Mouse (Mus musculus) limb, embryonic 14.5 days (tissue): Measurements from ENCODE around the gene Map7d1. TPM values are rescaled to one million over a fixed set of nuclear protein-coding genes. Genes with fewer than 3 reads are reported as not detected.
A peak's percentile ranks its signal among the peaks of the same experiment; 100 is the strongest.

ENCODE experiments used
- ATAC-seq: fragments of 200-750 bp; cut with Nextera tagmentation; 2 replicates; pipeline ENCODE4 v1.8.0; 2017; ENCODE audit warnings: low read depth, moderate number of reproducible peaks, moderate TSS enrichment; ENCODE audit not compliant: low FRiP score
- DNase-seq: peaks from one replicate; pipeline ENCODE4 v3.0.0-alpha.2; 2015; ENCODE audit warnings: low spot score
- H3K27ac ChIP-seq: fragments of 300-500 bp; sonication (generic); replicated peaks from 2 replicates; pipeline ENCODE4 v1.5.1; 2014; ENCODE audit warnings: low read depth, mild to moderate bottlenecking, low read length, moderate library complexity, mixed read lengths
- H3K27me3 ChIP-seq: fragments of 300-500 bp; sonication (generic); 2 replicates; pipeline ENCODE4 v1.6.1; 2014; ENCODE audit warnings: low read length, mixed read lengths; ENCODE audit not compliant: control insufficient read depth, insufficient read depth
- H3K36me3 ChIP-seq: fragments of 300-500 bp; sonication (generic); 2 replicates; pipeline ENCODE4 v1.6.1; 2014; ENCODE audit warnings: mild to moderate bottlenecking, low read length, moderate library complexity, mixed read lengths; ENCODE audit not compliant: control insufficient read depth, insufficient read depth
- H3K4me1 ChIP-seq: fragments of 300-500 bp; sonication (generic); 2 replicates; pipeline ENCODE4 v1.6.1; 2014; ENCODE audit warnings: antibody characterized with exemption, low read length, mixed read lengths; ENCODE audit not compliant: control insufficient read depth, insufficient read depth
- H3K4me2 ChIP-seq: fragments of 300-500 bp; sonication (generic); replicated peaks from 2 replicates; pipeline ENCODE4 v1.6.1; 2014; ENCODE audit warnings: low read depth, mild to moderate bottlenecking, low read length, moderate library complexity; ENCODE audit not compliant: severe bottlenecking
- H3K4me3 ChIP-seq: fragments of 300-500 bp; sonication (generic); replicated peaks from 2 replicates; pipeline ENCODE4 v1.5.1; 2014; ENCODE audit warnings: low read length
- H3K9ac ChIP-seq: fragments of 300-500 bp; sonication (generic); 2 replicates; pipeline ENCODE4 v1.6.1; 2014; ENCODE audit warnings: mild to moderate bottlenecking, low read depth, low read length, moderate library complexity; ENCODE audit not compliant: severe bottlenecking
- H3K9me3 ChIP-seq: fragments of 300-500 bp; sonication (generic); 2 replicates; pipeline ENCODE4 v1.6.1; 2016; ENCODE audit warnings: low read length; ENCODE audit not compliant: control insufficient read depth
- POLR2A ChIP-seq: fragments of 200-500 bp; IDR thresholded peaks from 2 replicates; pipeline ENCODE4 v1.8.0; 2012; ENCODE audit warnings: inconsistent platforms, mild to moderate bottlenecking, moderate library complexity, borderline replicate concordance; ENCODE audit not compliant: insufficient read depth, insufficient read length; ENCODE audit errors: extremely low read depth
- WGBS: fragments of 180-500 bp; shearing (Covaris S2); extraction: QIAGEN DNeasy Blood & Tissue Kit; methylation state at CpG from one replicate; pipeline ENCODE4 v1.1.7; 2014; 5-methylcytosine and 5-hydroxymethylcytosine counted together
- polyA plus RNA-seq, 2 experiments: library from polyadenylated mRNA; depleted of rRNA in 1 of 2; stranded (reverse) in 1 of 2; unstranded in 1 of 2; fragments of >200 nt; fragmentation: Nextera tagmentation in 1 of 2; extraction: Ambion mirVana in 1 of 2; gene quantifications; 2 replicates each; pipeline versions ENCODE4 v1.2.1 to v1.2.3; 2012 to 2014

The Map7d1 gene
- polyA plus RNA-seq, 2 experiments: 58.3 to 113 TPM

- TF ChIP-seq POLR2A: no peak; the same call in 1 of the 2 replicates
- peak overlapping the region; percentile 60 for H3K4me2 ChIP-seq
- peak overlapping the region; percentile 99 for H3K27ac ChIP-seq
- no peaks in the 10 kb centered on the region for H3K27me3 ChIP-seq
- peak; percentile 15 for DNase-seq
- H3K4me1 ChIP-seq: peaks cover 37% of the 10 kb centered on the region
- no peaks in the 10 kb centered on the region for H3K9me3 ChIP-seq
- H3K4me3 ChIP-seq: peak overlapping the region; percentile 77
- ATAC-seq: no peak
- H3K9ac ChIP-seq: peak overlapping the region; percentile 96
- peaks cover 12% of the 10 kb centered on the region; the same call in 1 of the 2 replicates for H3K36me3 ChIP-seq
- WGBS: under 1% methylated on average over 28 of the region's 28 CpGs
Observed at GRCm38 (mm10) chr4:126201514-126202302, 54.4 kb downstream of the Map7d1 start.

GRCm38 (mm10) chr4:126200656-126201055 is 55.5 kb downstream of the Map7d1 start:
- Histone ChIP-seq H3K4me3 (peak overlapping the region; percentile 77), H3K27ac (no peak overlapping the region), H3K36me3 (peaks cover 16% of the 10 kb centered on the region; the same call in 1 of the 2 replicates), H3K4me1 (peaks cover 37% of the 10 kb centered on the region), H3K9me3 (no peaks in the 10 kb centered on the region), H3K4me2 (peak overlapping the region; percentile 60), H3K9ac (peak overlapping the region; percentile 96), H3K27me3 (no peaks in the 10 kb centered on the region)
- 55% methylated on average over 2 of the region's 2 CpGs for WGBS
- no peak for TF ChIP-seq POLR2A
- DNase-seq (no peak), ATAC-seq (no peak)

DNA sequence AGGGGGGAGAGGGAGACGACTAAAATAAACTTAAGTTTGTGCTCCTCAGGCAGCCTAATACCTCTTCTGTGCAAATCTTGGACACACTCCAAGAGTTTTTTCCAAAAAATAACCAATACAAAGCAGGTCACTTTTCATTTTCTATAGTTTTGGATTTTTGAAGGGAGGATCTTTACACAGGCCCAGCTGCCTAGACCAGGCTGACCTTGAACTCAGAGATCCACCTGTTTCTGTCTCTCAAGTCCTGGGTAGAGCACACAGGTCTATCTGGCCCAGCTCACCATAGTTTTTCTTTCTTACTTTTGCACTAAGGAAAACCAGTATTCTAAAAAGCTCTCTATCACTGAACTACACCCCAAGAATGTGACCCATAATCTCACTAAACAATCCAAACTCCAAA is 56.1 kb downstream of the Map7d1 start:
- H3K4me3 ChIP-seq: peak overlapping the region; percentile 77; the same call in 1 of the 2 replicates
- H3K27ac ChIP-seq: no peak overlapping the region
- H3K4me1 ChIP-seq: peaks cover 37% of the 10 kb centered on the region
- peak overlapping the region; percentile 60 for H3K4me2 ChIP-seq
- H3K9me3 ChIP-seq: no peaks in the 10 kb centered on the region
- DNase-seq (no peak), ATAC-seq (no peak)
- no peaks in the 10 kb centered on the region for H3K27me3 ChIP-seq
- peak overlapping the region; percentile 96; the same call in 1 of the 2 replicates for H3K9ac ChIP-seq
- 50% methylated on average over 1 of the region's 1 CpGs for WGBS
- peaks cover 18% of the 10 kb centered on the region; the same call in 1 of the 2 replicates for H3K36me3 ChIP-seq
- TF ChIP-seq POLR2A: no peak

DNA sequence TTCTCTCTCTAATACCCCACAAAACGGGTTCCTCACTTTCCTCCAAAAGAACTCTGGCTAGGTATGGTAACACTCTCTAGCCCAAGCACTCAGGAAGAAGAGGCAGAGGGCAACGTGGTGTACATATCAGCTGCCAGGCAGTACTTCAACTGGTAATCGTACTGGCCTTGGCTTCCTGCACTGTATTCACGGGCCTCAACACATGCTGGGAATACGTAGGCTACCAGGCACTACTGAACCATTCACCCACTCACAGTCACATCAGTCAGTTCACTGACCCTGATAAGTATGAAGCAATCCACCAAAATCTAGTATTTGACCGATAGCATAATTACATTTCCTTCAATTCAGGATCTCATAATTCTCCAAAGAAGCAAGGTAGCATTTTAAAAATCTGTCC is 56.6 kb downstream of the Map7d1 start:
- 79% methylated on average over 6 of the region's 6 CpGs for WGBS
- H3K36me3 ChIP-seq: peaks cover 23% of the 10 kb centered on the region

GRCm38 (mm10) chr4:126197485-126197884 is 58.7 kb downstream of the Map7d1 start:
- H3K9ac ChIP-seq: no peak overlapping the region
- H3K36me3 ChIP-seq: peaks cover 42% of the 10 kb centered on the region
- TF ChIP-seq POLR2A: no peak
- peaks cover 21% of the 10 kb centered on the region for H3K4me1 ChIP-seq
- no peak overlapping the region for H3K27ac ChIP-seq
- no peak overlapping the region for H3K4me3 ChIP-seq
- 77% methylated on average over 3 of the region's 3 CpGs for WGBS
- no peaks in the 10 kb centered on the region for H3K27me3 ChIP-seq
- H3K4me2 ChIP-seq: no peak overlapping the region
- ATAC-seq (no peak), DNase-seq (no peak)
- H3K9me3 ChIP-seq: no peaks in the 10 kb centered on the region

More for the DNA sequence above, 56.6 kb downstream of the Map7d1 start:
- no peaks in the 10 kb centered on the region for H3K9me3 ChIP-seq
- no peaks in the 10 kb centered on the region for H3K27me3 ChIP-seq
- H3K27ac ChIP-seq: no peak overlapping the region
- ATAC-seq: no peak
- no peak overlapping the region; the same call in 1 of the 2 replicates for H3K9ac ChIP-seq
- no peak overlapping the region for H3K4me3 ChIP-seq
- peaks cover 34% of the 10 kb centered on the region for H3K4me1 ChIP-seq
- no peak for DNase-seq
- no peak for TF ChIP-seq POLR2A
- H3K4me2 ChIP-seq: peak overlapping the region; percentile 60; the same call in 1 of the 2 replicates
